10 mouse cellular contexts compared by ENCODE assay signal in genomic region chr1:158547592-158548211, GRCm38 (mm10).
A peak's percentile ranks its signal among the peaks of the same experiment; 100 is the strongest.
DNase-seq lines count a peak whose midpoint lies in the region; ATAC-seq and TF ChIP-seq lines count a peak whose summit lies in the region.
"Had no signal": no experiment of that assay in that cellular context is flagged by ENCODE, and none has a peak within 500 bp of the region (broad histone marks: within the 10 kb centered on the region; RNA-seq: fewer than 3 reads in every experiment).

No protein-coding gene starts in this region.

- 0 out of 2 replicates have a peak, but pooled peaks cover 4% of the 10 kb centered on the region for H3K4me1 ChIP-seq in embryonic facial prominence, embryonic 14.5 days (ENCODE audit: control insufficient read depth, insufficient read depth, low read length)
- H3K4me1 ChIP-seq in hindbrain, embryonic 15.5 days (replicated peaks), result peaks cover 20% of the 10 kb centered on the region
- H3K4me1 ChIP-seq in heart, adult 2 months (ENCODE audit: control insufficient read depth, insufficient read depth, low read length), result no peaks in the 10 kb centered on the region
- H3K4me1 ChIP-seq: liver, embryonic 13.5 days had no signal

- H3K36me3 ChIP-seq in embryonic facial prominence, embryonic 14.5 days (ENCODE audit: control insufficient read depth, insufficient read depth, low read length), result no peaks in the 10 kb centered on the region
- no peaks in the 10 kb centered on the region for H3K36me3 ChIP-seq in hindbrain, embryonic 15.5 days
- H3K36me3 ChIP-seq in heart, adult 2 months (ENCODE audit: control insufficient read depth, insufficient read depth, low read length), result no peaks in the 10 kb centered on the region
- H3K36me3 ChIP-seq: liver, embryonic 13.5 days had no signal

- no peaks in the 10 kb centered on the region for H3K79me2 ChIP-seq in heart, adult 2 months (replicated peaks; ENCODE audit: control insufficient read depth, insufficient read depth, low read length)

- peak; percentile 88 for DNase-seq in brain, adult 2 months (ENCODE audit: low read depth, low spot score)
- DNase-seq in embryonic facial prominence, embryonic 14.5 days (ENCODE audit: low spot score), result peak; percentile 26
- DNase-seq in left cerebral cortex, postnatal 36 days (ENCODE audit: low spot score in 2 of 2), result peak; percentile 69 to 76
- no peak for DNase-seq in heart, adult 2 months
- DNase-seq in gastrocnemius, postnatal 10 days, result no peak
- DNase-seq in kidney, adult 8-10 months, result no peak
- DNase-seq in spleen, adult 18-20 months, result no peak
- DNase-seq: adrenal gland, adult 2 months; liver, embryonic 13.5 days had no signal

- no peak for ATAC-seq in embryonic facial prominence, embryonic 14.5 days (ENCODE audit: low read depth)
- peak; percentile 84 for ATAC-seq in hindbrain, embryonic 15.5 days (ENCODE audit: low FRiP score, low read depth)

- H3K4me2 ChIP-seq in embryonic facial prominence, embryonic 14.5 days (ENCODE audit: low read depth, low read length), result no peak overlapping the region
- H3K4me2 ChIP-seq in hindbrain, embryonic 15.5 days, result no peak overlapping the region
- H3K4me2 ChIP-seq: liver, embryonic 13.5 days had no signal

- no peaks in the 10 kb centered on the region for H3K9me3 ChIP-seq in embryonic facial prominence, embryonic 14.5 days (ENCODE audit: control insufficient read depth, low read length)
- no peaks in the 10 kb centered on the region for H3K9me3 ChIP-seq in hindbrain, embryonic 15.5 days
- H3K9me3 ChIP-seq: liver, embryonic 13.5 days had no signal

- H3K27me3 ChIP-seq in embryonic facial prominence, embryonic 14.5 days (replicated peaks; ENCODE audit: control insufficient read depth, insufficient read depth, low read length), result no peaks in the 10 kb centered on the region
- H3K27me3 ChIP-seq in hindbrain, embryonic 15.5 days, result no peaks in the 10 kb centered on the region
- no peaks in the 10 kb centered on the region for H3K27me3 ChIP-seq in heart, adult 2 months (ENCODE audit: control insufficient read depth, insufficient read depth, low read length)
- H3K27me3 ChIP-seq: liver, embryonic 13.5 days had no signal

- no peak overlapping the region for H3K4me3 ChIP-seq in embryonic facial prominence, embryonic 14.5 days (ENCODE audit: low read depth, low read length)
- H3K4me3 ChIP-seq in hindbrain, embryonic 15.5 days, result no peak overlapping the region
- H3K4me3 ChIP-seq in heart, adult 2 months, result no peak overlapping the region
- H3K4me3 ChIP-seq: liver, embryonic 13.5 days had no signal

- no peak for TF ChIP-seq POLR2A in heart, adult 2 months (IDR thresholded peaks at IDR 0.05; ENCODE audit: insufficient read depth, low read depth, low read length)

- no peak for TF ChIP-seq CTCF in heart, adult 2 months (IDR thresholded peaks at IDR 0.05)

- intact Hi-C loops in left cerebral cortex, postnatal 36 days (cut with DNase I), result loop anchor here (1.0 to 10.0 kb wide), 3 partner anchors 28 to 107 kb away; no protein-coding TSS in a partner anchor
- intact Hi-C loops in heart, adult 2 months (cut with DNase I), result no loop called here

- 31% methylated on average over 3 of the region's 3 CpGs for WGBS in embryonic facial prominence, embryonic 14.5 days
- 26% methylated on average over 3 of the region's 3 CpGs for WGBS in hindbrain, embryonic 15.5 days
- WGBS in heart, adult 2 months, result 59% methylated on average over 3 of the region's 3 CpGs

- H3K9ac ChIP-seq in embryonic facial prominence, embryonic 14.5 days (ENCODE audit: low read depth, low read length), result no peak overlapping the region
- H3K9ac ChIP-seq in hindbrain, embryonic 15.5 days, result no peak overlapping the region
- H3K9ac ChIP-seq in heart, adult 2 months (ENCODE audit: low read depth, low read length), result no peak overlapping the region
- H3K9ac ChIP-seq: liver, embryonic 13.5 days had no signal

- H3K27ac ChIP-seq in embryonic facial prominence, embryonic 14.5 days (replicated peaks; ENCODE audit: low read depth, low read length), result no peak overlapping the region; the same call in 1 of the 2 replicates
- H3K27ac ChIP-seq in hindbrain, embryonic 15.5 days (replicated peaks), result peak overlapping the region; percentile 40
- H3K27ac ChIP-seq in heart, adult 2 months, result no peak overlapping the region
- H3K27ac ChIP-seq: liver, embryonic 13.5 days had no signal

- TF ChIP-seq EP300 in heart, adult 2 months (IDR thresholded peaks at IDR 0.05; ENCODE audit: insufficient read depth, low read depth, low read length), result no peak

Comparison
In these comparisons a context has a peak if more than half of its experiments do, and no peak if none do; other contexts are left out.
1. DNase-seq: peak in brain, adult 2 months (single experiment), embryonic facial prominence, embryonic 14.5 days (single experiment) and left cerebral cortex, postnatal 36 days (2 of 2); none in heart, adult 2 months (0 of 2), gastrocnemius, postnatal 10 days (single experiment), kidney, adult 8-10 months (0 of 2) and spleen, adult 18-20 months (0 of 2).